Mouse (Mus musculus) urinary bladder, postnatal 25 days (tissue): ENCODE data around the gene Midn.
A peak's percentile ranks its signal among the peaks of the same experiment; 100 is the strongest.

ENCODE experiments used
- DNase-seq: peaks from one replicate; pipeline ENCODE4 v3.0.0; 2022; ENCODE audit warnings: low spot score

The Midn gene

GRCm38 (mm10) chr10:80144159-80144558, 3.9 kb upstream of the Midn start:
- DNase-seq: no peak

- DNase-seq: peak; percentile 72
Measured at GRCm38 (mm10) chr10:80144864-80145838, 2.9 kb upstream of the Midn start.

- DNase-seq: no peak
Measured at GRCm38 (mm10) chr10:80145896-80146295, 2.2 kb upstream of the Midn start.

DNA sequence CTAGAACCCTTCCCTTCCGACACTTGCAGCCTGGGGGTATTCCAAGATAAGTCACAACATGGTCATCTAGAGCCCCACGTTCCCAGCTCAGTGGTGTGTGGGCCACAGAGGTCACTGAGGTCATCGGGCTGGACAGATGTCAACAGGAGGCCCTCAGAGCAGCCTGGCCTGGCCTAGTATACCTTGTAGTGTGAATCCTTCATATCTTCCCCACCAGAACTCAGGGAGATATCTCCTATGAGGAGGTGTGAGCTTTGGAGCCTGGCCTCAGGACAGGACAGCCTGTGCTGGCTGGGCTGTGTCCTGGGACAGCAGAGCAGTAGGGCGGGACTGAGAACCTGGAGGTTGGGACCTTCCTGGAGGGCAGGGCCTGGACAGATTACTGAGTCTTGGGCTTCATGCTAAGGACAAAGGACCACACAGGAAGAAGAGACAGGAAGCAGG, 1.5 kb upstream of the Midn start:
- no peak for DNase-seq

DNA sequence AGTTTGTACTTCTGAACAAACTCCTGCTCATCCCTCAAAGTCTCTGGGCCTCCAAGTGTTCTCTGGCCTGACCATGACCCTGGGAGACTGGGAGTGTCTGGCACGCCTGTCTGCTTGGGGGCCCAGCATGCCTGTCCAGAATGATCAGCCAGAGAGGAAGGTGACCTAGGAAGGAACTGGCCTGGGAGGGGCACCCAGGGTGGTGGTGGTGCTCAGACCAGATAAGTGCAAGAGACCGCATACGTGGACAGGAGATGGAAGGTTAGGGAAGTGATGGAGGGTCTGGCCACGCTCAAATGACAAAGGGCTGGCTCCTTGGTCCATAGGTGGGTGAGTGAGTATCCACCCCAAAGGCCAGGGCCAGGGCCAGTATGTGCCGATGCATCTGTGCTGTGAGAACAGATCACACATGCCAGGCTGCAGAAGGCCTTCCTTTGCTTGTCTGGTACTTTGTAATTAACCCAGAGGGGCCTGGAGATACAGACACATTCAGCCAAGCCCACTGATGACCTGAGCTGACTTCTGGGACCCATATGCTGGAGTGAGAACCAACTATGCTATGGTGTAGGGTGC, 840 bp upstream of the Midn start:
- DNase-seq: no peak

- DNase-seq: peak; percentile 95
Measured at GRCm38 (mm10) chr10:80148610-80149290, 678 bp downstream of the Midn start.

DNA sequence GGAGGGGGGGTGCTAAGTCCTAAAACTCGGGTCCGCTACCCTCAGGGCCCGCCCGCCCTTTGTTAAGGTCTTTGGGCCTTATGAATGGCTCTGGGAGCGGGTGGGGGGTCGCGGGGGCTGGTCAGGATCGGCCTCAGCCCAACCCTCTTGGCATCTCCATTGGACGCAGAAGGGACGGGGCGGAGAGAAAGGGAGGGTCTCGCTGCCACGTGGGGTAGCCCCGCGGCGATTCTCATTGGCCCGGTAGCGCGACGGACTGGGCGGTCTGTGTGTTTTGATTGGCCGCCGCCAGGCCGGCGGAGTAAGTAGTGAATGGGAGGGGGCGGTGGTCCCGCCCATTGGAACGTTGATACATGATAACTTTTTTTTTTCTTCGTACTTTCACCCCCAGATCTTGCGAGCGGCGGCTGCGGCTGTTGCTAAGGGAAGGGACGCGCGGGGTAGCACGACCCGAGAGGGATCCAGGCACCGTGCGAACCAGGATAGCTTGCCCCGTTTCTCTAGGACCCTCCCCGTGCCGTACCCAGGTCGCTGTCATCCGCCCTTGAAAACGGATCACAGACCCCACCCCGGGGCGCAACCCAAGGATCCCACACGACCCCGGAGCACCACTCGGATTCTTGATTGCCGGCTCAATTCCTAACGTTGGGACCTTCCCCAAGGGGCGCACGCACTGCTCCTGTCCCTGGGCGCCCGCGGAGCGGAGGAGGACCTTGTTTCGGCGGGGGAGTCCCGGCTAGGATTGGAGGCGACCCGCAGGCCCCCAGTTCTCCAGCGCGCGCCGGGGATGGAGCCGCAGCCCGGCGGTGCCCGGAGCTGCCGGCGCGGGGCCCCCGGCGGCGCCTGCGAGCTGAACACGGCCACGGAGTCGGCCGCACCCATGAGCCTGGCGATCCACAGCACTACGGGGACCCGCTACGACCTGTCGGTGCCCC, 1.5 kb downstream of the Midn start:
- peak; percentile 89 for DNase-seq

DNA sequence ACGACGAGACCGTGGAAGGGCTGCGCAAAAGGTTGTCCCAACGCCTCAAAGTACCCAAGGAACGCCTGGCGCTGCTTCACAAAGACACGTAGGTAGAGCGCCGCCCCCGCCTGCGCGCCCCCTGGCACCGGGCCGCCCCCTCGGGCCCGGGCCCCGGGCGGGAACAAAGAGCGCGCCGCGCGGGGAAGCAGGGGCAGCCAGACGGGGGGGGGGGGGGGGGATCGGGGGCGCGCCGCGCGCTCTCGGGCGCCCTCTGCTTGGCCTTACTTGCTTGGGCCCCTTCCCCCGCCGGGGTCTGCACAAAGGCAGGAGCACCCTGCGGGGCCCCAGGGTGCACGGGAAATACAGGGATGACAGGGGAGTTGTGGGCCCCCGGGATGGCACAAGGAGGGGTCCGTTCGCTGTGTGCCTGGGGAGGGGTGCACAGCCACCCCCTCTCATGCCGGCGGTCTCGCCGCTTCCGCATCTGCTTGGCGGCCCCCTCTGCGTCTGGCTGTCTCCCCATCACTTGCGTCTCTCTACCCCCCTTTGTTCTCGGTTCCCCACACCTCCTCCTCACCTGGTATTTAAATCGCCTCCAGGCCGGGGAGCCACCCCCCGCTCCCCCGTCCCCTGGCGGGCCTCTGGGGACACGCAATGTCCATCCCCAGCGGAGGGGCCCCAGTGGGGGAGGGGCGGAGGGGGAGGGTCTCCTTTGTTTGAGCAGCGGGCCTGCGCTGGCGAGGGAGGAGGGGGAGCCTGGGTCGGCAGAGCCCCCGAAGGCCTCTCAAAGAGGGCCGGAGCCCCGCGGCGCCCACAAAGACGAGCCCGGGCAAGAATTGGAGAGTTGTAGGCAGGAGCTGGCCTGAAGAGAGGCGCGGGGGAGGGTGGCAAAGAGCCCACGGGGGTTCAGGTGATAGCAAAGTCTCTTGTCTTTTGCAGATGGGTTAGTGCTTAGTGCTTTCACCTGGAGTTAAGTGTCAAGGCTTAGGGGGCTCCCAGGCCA, 2.4 kb downstream of the Midn start:
- peak; percentile 50 for DNase-seq

DNA sequence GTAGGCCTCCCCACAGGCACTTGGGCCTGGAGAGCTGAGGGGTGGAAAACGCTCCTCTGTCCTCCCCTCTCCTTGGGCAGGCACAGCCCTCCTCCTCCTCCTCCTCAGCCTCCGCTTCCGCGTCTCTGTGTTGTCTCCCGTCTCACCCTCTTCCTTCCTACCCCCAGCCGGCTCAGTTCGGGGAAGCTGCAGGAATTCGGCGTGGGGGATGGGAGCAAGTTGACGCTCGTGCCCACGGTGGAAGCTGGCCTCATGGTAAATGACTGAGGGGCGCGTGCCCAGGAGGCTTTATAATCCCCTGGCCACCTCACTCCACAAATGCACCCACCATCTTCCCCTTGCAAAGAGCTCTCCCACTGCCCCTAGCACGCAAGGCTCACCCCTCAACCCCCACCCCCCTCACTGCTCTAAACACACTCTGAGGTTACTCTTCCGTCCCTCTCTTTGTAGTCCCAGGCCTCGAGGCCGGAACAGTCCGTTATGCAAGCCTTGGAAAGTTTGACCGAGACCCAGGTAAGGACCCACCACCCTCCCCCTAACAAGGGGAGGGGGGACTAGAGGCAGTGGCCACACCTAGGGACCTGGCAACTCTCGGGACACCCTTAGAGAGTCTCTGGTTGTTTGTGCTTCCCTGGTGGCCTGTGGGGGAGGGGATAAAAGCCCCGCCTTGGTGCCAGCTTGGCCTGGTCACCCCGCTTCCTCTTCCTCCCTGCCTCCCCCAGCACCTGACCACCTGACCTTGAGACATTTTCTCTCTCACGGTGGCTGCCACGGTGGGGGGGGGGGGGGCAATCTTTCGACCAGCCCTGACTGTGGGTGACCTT, 3.4 kb downstream of the Midn start:
- DNase-seq: peak; percentile 50

DNA sequence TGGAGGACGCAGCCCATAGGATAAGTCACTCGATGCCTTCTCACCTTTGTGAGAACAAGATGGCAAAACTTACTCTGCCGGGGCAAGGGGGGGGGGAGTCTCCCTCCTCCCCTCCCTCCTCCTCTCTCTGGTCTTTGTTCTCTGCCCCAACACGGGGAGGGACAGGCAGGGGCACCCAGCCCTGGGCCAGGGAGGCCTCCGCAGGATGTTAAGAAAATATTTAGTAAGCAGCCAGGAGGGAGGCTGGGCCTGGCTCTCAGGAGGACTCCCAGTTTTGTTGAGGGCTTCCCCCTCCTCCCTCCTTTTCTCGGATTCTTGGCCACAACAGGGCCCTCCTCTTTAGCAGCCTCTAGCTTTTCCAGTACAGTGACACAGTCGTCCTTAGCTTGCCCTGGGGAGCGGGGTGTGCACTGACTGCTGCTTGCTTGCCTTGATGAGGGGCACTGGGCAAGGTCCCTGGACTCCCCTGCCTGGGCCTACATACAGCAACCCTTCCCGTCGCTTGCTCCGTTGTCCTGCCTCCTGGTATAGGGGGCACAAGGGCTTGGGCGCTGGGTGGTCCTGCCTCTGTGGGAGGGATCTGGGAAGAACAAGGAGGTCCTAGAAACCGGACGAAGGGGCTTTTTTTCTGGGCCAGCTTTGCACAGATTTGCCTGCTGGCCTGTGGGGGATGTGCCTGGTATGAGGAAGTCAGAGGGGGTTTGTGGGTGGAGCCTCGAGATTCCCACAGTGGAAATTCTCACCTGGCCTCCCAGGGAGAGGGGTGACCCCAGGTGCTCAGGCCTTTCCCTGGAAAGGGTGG, 4.2 kb downstream of the Midn start:
- peak; percentile 38 for DNase-seq

DNA sequence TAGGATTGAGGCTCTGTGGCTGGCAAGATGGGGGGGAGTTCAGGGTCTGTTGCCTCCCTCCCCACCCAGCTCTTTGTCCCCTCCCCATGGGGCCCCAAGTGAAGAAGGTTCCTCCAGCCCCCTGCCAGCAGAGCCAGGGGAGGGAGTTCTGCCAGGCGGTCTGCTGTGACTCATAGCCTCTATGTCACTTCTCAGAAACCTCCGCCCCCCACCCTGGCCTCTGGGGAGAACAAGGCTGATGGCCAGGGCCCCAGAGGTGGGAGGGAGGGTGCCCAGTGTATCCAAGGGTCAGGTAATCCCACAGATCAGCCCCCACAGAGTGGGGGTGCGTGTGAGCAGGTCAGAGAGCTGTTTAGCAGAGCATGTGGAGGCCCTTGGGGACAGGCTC, 4.8 kb downstream of the Midn start:
- DNase-seq: peak; percentile 47

- no peak for DNase-seq
Measured at GRCm38 (mm10) chr10:80153713-80154112, 5.6 kb downstream of the Midn start.

- DNase-seq: no peak
Measured at GRCm38 (mm10) chr10:80154384-80154783, 6.3 kb downstream of the Midn start.

DNA sequence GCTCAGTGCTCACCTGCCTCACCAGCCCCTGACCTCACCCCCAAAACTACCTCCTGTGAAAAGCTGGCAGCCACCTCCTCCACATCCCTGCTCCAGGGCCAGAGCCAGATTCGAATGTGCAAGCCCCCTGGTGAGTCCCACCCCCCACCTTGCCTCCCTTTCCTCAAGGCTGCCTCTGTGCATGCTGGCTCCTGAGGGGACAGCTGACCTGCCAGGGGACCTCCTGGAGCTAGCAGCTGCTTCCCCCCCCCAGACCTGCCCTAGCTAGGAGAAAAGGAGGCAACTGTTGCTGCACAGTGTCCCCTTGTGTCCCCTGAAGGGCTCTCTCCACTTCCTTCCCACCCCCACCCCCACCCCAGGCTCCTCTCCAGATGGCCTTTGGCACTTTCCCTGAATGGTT, 7.2 kb downstream of the Midn start:
- DNase-seq: no peak

GRCm38 (mm10) chr10:80156002-80156751, 8.1 kb downstream of the Midn start:
- DNase-seq: no peak

- no peak for DNase-seq
Measured at GRCm38 (mm10) chr10:80156752-80157053, 8.6 kb downstream of the Midn start.

GRCm38 (mm10) chr10:80157141-80157929, 9.3 kb downstream of the Midn start:
- DNase-seq: no peak
